Mouse (Mus musculus) forebrain, embryonic 14.5 days (tissue): ENCODE measurements around the gene Rnd3. TPM values are rescaled to one million over a fixed set of nuclear protein-coding genes. Genes with fewer than 3 reads are reported as not detected.

Experiments
- ATAC-seq: fragments of 200-750 bp; cut with Nextera tagmentation; 2 replicates; pipeline ENCODE4 v1.8.0; 2017; ENCODE audit warnings: mild to moderate bottlenecking, moderate library complexity
- DNase-seq: peaks from one replicate; pipeline ENCODE4 v3.0.0-alpha.2; 2015; ENCODE audit warnings: low spot score
- H3K27ac ChIP-seq: fragments of 300-500 bp; sonication (generic); 2 replicates; pipeline ENCODE4 v1.5.1; 2014; ENCODE audit warnings: low read depth, mild to moderate bottlenecking, control low read depth, low read length, moderate library complexity
- H3K27me3 ChIP-seq: fragments of 300-500 bp; sonication (generic); replicated peaks from 2 replicates; pipeline ENCODE4 v1.6.1; 2014; ENCODE audit warnings: low read length, control low read depth, mixed read lengths; ENCODE audit not compliant: control insufficient read depth, insufficient read depth
- H3K36me3 ChIP-seq: fragments of 300-500 bp; sonication (generic); 2 replicates; pipeline ENCODE4 v1.6.1; 2014; ENCODE audit warnings: low read length, control low read depth; ENCODE audit not compliant: control insufficient read depth, insufficient read depth
- H3K4me1 ChIP-seq: fragments of 300-500 bp; sonication (generic); 2 replicates; pipeline ENCODE4 v1.6.1; 2014; ENCODE audit warnings: antibody characterized with exemption, low read length, control low read depth; ENCODE audit not compliant: control insufficient read depth, insufficient read depth
- H3K4me2 ChIP-seq: fragments of 300-500 bp; sonication (generic); 2 replicates; pipeline ENCODE4 v1.6.1; 2014; ENCODE audit warnings: mild to moderate bottlenecking, control low read depth, low read length
- H3K4me3 ChIP-seq: fragments of 300-500 bp; sonication (generic); 2 replicates; pipeline ENCODE4 v1.5.1; 2014; ENCODE audit warnings: low read depth, low read length, control low read depth
- H3K9ac ChIP-seq: fragments of 300-500 bp; sonication (generic); 2 replicates; pipeline ENCODE4 v1.6.1; 2014; ENCODE audit warnings: mild to moderate bottlenecking, low read length, control low read depth, moderate library complexity
- H3K9me3 ChIP-seq: fragments of 300-500 bp; sonication (generic); replicated peaks from 2 replicates; pipeline ENCODE4 v1.6.1; 2016; ENCODE audit warnings: low read length, control low read depth, mixed read lengths; ENCODE audit not compliant: control insufficient read depth
- WGBS: fragments of 180-500 bp; shearing (Covaris S2); extraction: QIAGEN DNeasy Blood & Tissue Kit; methylation state at CpG from one replicate; pipeline ENCODE4 v1.1.7; 2014; 5-methylcytosine and 5-hydroxymethylcytosine counted together
- polyA plus RNA-seq: library from polyadenylated mRNA; unstranded; fragments of >200 nt; fragmentation: Nextera tagmentation; extraction: Ambion mirVana; gene quantifications from 2 replicates; pipeline ENCODE4 v1.2.1, GENCODE M21; 2014

Rnd3 gene
- polyA plus RNA-seq, 1 experiment from 2014 or later, result 206 TPM

GRCm38 (mm10) chr2:51099987-51100386 lies 48.9 kb downstream of the Rnd3 start:
- DNase-seq (no peak), ATAC-seq (no peak)
- 57% methylated on average over 9 of the region's 9 CpGs for WGBS
- Histone ChIP-seq H3K9ac (no peak overlapping the region), H3K27me3 (no peaks in the 10 kb centered on the region), H3K4me2 (no peak overlapping the region), H3K27ac (no peak overlapping the region), H3K36me3 (no peaks in the 10 kb centered on the region), H3K9me3 (no peaks in the 10 kb centered on the region), H3K4me3 (no peak overlapping the region), H3K4me1 (0 out of 2 replicates have a peak, but pooled peaks cover 7% of the 10 kb centered on the region)

DNA sequence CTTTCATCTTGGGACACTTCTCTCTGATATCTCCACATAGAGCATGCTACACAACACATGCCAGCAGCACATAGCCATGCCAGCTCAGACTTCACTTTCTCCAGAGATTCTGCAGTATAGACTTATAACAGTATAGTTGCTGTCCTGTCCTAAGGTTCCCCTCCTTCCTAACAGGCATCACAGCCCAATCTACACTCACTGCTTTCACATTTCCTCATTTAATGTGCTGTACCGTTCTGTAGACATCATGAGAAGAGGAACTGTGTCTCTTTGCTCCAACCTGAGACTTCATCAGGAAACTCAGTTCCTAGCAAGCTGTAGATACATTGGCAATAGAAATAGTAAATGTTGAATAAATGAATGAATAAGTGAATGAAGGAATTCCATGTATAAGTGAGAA lies 49.7 kb downstream of the Rnd3 start:
- 0 out of 2 replicates have a peak, but pooled peaks cover 7% of the 10 kb centered on the region for H3K4me1 ChIP-seq
- H3K9ac ChIP-seq, result no peak overlapping the region
- no peak overlapping the region for H3K4me3 ChIP-seq
- no peaks in the 10 kb centered on the region for H3K9me3 ChIP-seq
- no peaks in the 10 kb centered on the region for H3K36me3 ChIP-seq
- ATAC-seq (no peak), DNase-seq (no peak)
- H3K27ac ChIP-seq, result no peak overlapping the region
- H3K27me3 ChIP-seq, result no peaks in the 10 kb centered on the region
- WGBS, result 93% methylated on average over 1 of the region's 1 CpGs
- no peak overlapping the region for H3K4me2 ChIP-seq

DNA sequence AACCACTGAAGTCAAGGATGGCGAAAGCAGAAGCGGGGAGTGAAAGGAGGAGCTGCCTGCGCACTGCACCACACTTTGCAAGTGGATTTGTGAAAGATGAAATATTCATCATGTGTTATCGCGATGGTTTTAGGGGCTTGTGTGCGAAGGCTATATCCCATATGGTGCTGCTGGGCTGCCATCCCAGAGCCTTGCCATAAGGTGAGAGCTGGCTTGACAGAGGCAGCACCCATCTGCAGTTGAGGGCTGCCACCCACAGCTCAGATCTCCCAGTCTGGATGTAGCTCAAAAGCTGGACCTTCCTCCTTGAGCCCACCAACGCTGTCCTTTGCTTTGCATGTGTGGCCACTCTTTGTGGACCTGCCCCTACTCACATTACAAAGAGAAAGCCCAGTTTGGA lies 58.2 kb downstream of the Rnd3 start:
- 46% methylated on average over 7 of the region's 7 CpGs for WGBS
- no peaks in the 10 kb centered on the region for H3K9me3 ChIP-seq
- ATAC-seq (peak; percentile 47), DNase-seq (peak; percentile 80)
- no peak overlapping the region for H3K9ac ChIP-seq
- H3K4me3 ChIP-seq, result no peak overlapping the region
- peak overlapping the region; percentile 39 for H3K27ac ChIP-seq
- H3K4me1 ChIP-seq, result peaks cover 45% of the 10 kb centered on the region
- no peaks in the 10 kb centered on the region for H3K36me3 ChIP-seq
- H3K4me2 ChIP-seq, result no peak overlapping the region
- no peaks in the 10 kb centered on the region for H3K27me3 ChIP-seq

- H3K27ac ChIP-seq, result peak overlapping the region; percentile 39; the same call in 1 of the 2 replicates
- H3K36me3 ChIP-seq, result no peaks in the 10 kb centered on the region
- peaks cover 47% of the 10 kb centered on the region for H3K4me1 ChIP-seq
- H3K4me2 ChIP-seq, result 0 out of 2 replicates have a peak overlapping the region, but pooled peaks have one; percentile 4
- no peaks in the 10 kb centered on the region for H3K9me3 ChIP-seq
- 5% methylated on average over 8 of the region's 8 CpGs for WGBS
- no peak overlapping the region for H3K9ac ChIP-seq
- no peak overlapping the region for H3K4me3 ChIP-seq
- peak; percentile 57 for ATAC-seq
- peak; percentile 86 for DNase-seq
- no peaks in the 10 kb centered on the region for H3K27me3 ChIP-seq
Observed at GRCm38 (mm10) chr2:51090049-51090448, 58.9 kb downstream of the Rnd3 start.

- Histone ChIP-seq H3K4me3 (no peak overlapping the region), H3K27me3 (no peaks in the 10 kb centered on the region), H3K4me2 (no peak overlapping the region), H3K9me3 (no peaks in the 10 kb centered on the region), H3K4me1 (peaks cover 47% of the 10 kb centered on the region), H3K36me3 (no peaks in the 10 kb centered on the region), H3K27ac (peak overlapping the region; percentile 58; the same call in 1 of the 2 replicates), H3K9ac (no peak overlapping the region)
- DNase-seq, result no peak
- ATAC-seq, result no peak
- WGBS, result 66% methylated on average over 11 of the region's 11 CpGs
Observed at GRCm38 (mm10) chr2:51088843-51089573, 59.9 kb downstream of the Rnd3 start.

DNA sequence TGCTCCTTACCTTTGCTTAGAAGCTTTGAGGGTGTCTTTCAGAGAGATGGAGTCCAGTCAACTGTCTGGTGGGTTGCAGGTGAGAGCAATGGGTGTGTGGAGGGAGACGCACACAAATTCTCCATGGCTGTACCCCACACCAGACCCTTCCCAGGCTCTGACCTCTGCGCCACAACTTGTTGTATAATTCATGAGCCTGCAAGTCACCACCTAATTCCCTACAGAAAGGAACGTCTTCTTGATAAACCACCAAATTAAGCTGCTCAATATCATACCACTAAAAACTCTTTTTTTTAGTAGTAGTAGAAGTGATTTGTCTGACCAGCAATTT lies 60.8 kb downstream of the Rnd3 start:
- WGBS, result 17% methylated on average over 3 of the region's 3 CpGs
- ATAC-seq, result peak; percentile 19
- peaks cover 51% of the 10 kb centered on the region for H3K4me1 ChIP-seq
- H3K36me3 ChIP-seq, result no peaks in the 10 kb centered on the region
- no peaks in the 10 kb centered on the region for H3K27me3 ChIP-seq
- no peak overlapping the region for H3K9ac ChIP-seq
- H3K4me3 ChIP-seq, result no peak overlapping the region
- H3K27ac ChIP-seq, result peak overlapping the region; percentile 88
- no peak for DNase-seq
- H3K9me3 ChIP-seq, result no peaks in the 10 kb centered on the region
- H3K4me2 ChIP-seq, result peak overlapping the region; percentile 8

DNA sequence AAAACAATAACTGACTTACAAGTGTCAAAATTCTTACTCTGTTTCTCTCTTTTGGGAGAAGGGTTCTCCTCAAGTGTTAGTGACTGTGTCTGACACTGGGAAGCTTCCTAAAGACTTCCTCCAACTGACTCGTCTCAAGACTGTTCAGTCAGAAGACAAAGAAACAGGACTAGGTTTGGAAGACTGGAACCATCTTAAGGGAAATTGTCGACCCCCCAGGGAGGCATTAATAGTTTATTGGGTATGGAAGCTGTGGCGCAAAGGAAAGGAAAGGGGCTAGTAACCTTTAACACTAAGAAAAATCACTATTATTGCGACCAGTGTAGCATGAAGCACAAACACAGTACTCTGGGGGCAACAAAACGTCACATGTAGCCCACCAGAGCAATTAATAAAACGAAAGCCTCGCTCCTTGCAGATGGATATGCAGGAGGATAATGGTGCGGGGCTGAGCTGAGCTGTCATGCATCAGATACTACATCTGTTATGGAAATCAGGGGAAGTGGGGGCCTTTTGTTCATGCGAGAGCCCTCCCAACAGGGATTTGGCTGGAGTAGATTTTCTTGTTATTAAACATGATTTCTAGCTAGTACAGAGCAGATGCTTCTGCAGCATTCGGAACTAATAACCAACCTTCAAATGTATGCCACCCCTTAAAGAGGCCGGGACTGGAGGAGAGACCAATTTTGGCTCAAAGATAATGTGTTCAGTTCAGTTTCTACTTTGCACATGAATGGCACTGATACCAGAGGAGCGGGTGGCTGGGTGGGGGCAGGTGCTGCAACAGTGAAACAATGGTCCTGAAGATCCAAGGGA lies 61.4 kb downstream of the Rnd3 start:
- H3K27ac ChIP-seq, result peak overlapping the region; percentile 88
- 3% methylated on average over 12 of the region's 12 CpGs for WGBS
- H3K27me3 ChIP-seq, result no peaks in the 10 kb centered on the region
- peaks cover 55% of the 10 kb centered on the region for H3K4me1 ChIP-seq
- peak overlapping the region; percentile 8 for H3K4me2 ChIP-seq
- no peak overlapping the region for H3K4me3 ChIP-seq
- no peaks in the 10 kb centered on the region for H3K9me3 ChIP-seq
- DNase-seq (peak; percentile 95), ATAC-seq (peak; percentile 88)
- no peak overlapping the region; the same call in 1 of the 2 replicates for H3K9ac ChIP-seq
- no peaks in the 10 kb centered on the region for H3K36me3 ChIP-seq

DNA sequence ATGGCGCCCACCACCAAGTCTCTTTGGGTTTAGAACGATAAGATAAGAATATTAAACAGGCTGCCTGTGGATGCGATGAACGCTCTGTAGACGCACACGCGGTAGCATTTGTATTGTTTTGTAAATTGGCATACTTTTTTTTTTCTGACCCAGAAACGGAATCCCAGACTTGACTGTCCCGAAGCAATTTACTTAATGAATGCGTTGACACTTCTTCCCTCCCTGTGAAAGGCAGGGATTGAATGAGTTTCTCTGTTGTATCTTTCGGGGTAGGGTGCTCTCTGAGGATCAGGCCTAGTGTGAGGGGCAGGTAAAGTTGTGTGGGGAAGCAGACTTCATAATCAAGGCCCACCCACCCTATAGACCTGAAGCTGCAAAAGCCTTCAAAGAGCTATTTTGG lies 63.8 kb downstream of the Rnd3 start:
- no peak overlapping the region for H3K9ac ChIP-seq
- DNase-seq, result no peak
- no peaks in the 10 kb centered on the region for H3K36me3 ChIP-seq
- WGBS, result 35% methylated on average over 11 of the region's 11 CpGs
- no peak overlapping the region for H3K4me3 ChIP-seq
- no peaks in the 10 kb centered on the region for H3K27me3 ChIP-seq
- no peak overlapping the region for H3K4me2 ChIP-seq
- peaks cover 61% of the 10 kb centered on the region for H3K4me1 ChIP-seq
- H3K9me3 ChIP-seq, result no peaks in the 10 kb centered on the region
- no peak overlapping the region; the same call in 1 of the 2 replicates for H3K27ac ChIP-seq
- no peak for ATAC-seq
